Mouse (Mus musculus): ENCODE data around the gene Mcrs1. TPM values are rescaled to one million over a fixed set of nuclear protein-coding genes. Genes with fewer than 3 reads are reported as not detected.

Gene Mcrs1
- polyA plus RNA-seq, 1 experiment from 2014 or later = 131 TPM

DNA sequence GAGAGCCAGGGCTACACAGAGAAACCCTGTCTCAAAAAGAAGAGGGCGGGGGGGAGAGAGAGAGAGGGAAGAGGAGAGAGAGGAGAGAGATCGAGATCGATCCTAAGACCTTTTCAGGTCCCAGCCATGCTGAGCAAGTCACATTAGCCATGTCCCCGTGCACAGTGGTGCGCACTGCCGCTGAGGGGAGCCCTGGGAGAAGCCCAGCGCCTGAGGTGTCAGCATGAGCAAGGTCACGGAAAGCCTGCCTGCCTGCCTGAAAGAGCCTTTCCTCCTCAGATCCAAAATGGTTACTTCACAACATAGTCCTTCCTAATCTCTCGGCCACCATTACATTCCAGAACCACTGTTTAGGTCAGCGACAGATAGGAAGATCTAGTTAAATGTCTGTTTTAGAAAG is 57.4 kb downstream of the Mcrs1 start:
- no peaks in the 10 kb centered on the region for H3K27me3 ChIP-seq (ENCODE audit: control insufficient read depth, insufficient read depth, low read depth, low read length)

More for the DNA sequence above, 57.4 kb downstream of the Mcrs1 start:
- WGBS = 76% methylated on average over 10 of the region's 10 CpGs
- H3K4me2 ChIP-seq (ENCODE audit: low read depth, low read length) = no peak overlapping the region
- no peak overlapping the region for H3K9ac ChIP-seq (ENCODE audit: low read length)
- peaks cover 13% of the 10 kb centered on the region; the same call in 1 of the 2 replicates for H3K36me3 ChIP-seq (ENCODE audit: control insufficient read depth, insufficient read depth, low read length)
- H3K27ac ChIP-seq (ENCODE audit: low read length) = no peak overlapping the region
- H3K9me3 ChIP-seq (ENCODE audit: control insufficient read depth, low read length) = no peaks in the 10 kb centered on the region
- H3K4me1 ChIP-seq (replicated peaks; ENCODE audit: control insufficient read depth, insufficient read depth, low read length) = no peaks in the 10 kb centered on the region
- no peak for ATAC-seq (ENCODE audit: low read depth)
- no peak overlapping the region for H3K4me3 ChIP-seq (ENCODE audit: low read length)

Other genes starting within 250 kb of the Mcrs1 start
- gene Tuba1c, start 222.1 kb downstream of the Mcrs1 start, polyA plus RNA-seq (2015; fragmentation: Nextera tagmentation; extraction: Ambion mirVana) = 226 and 230 TPM in 2 replicates
- gene Prph, start 196.8 kb downstream of the Mcrs1 start, polyA plus RNA-seq (2015; fragmentation: Nextera tagmentation; extraction: Ambion mirVana) = 3.9 and 4.5 TPM in 2 replicates
- 39.5 and 41.1 TPM in 2 replicates for gene Troap, start 177.4 kb downstream of the Mcrs1 start, polyA plus RNA-seq (2015; fragmentation: Nextera tagmentation; extraction: Ambion mirVana)
- gene C1ql4, start 164.1 kb downstream of the Mcrs1 start, polyA plus RNA-seq (2015; fragmentation: Nextera tagmentation; extraction: Ambion mirVana) = not detected in 2 replicates
- 1.6 and 2.4 TPM in 2 replicates for gene Dnajc22, start 158.8 kb downstream of the Mcrs1 start, polyA plus RNA-seq (2015; fragmentation: Nextera tagmentation; extraction: Ambion mirVana)
- 27.1 and 30.1 TPM in 2 replicates for gene Spats2, start 126.0 kb downstream of the Mcrs1 start, polyA plus RNA-seq (2015; fragmentation: Nextera tagmentation; extraction: Ambion mirVana)
- 0.69 and 0.82 TPM in 2 replicates for gene Kcnh3, start 27.1 kb downstream of the Mcrs1 start, polyA plus RNA-seq (2015; fragmentation: Nextera tagmentation; extraction: Ambion mirVana)
- 54.0 and 55.1 TPM in 2 replicates for gene Prpf40b, start 43.1 kb upstream of the Mcrs1 start, polyA plus RNA-seq (2015; fragmentation: Nextera tagmentation; extraction: Ambion mirVana)
- gene Fam186b, start 43.9 kb upstream of the Mcrs1 start, polyA plus RNA-seq (2015; fragmentation: Nextera tagmentation; extraction: Ambion mirVana) = 0.15 and 0.23 TPM in 2 replicates
- gene Fmnl3, start 118.5 kb upstream of the Mcrs1 start, polyA plus RNA-seq (2015; fragmentation: Nextera tagmentation; extraction: Ambion mirVana) = 29.1 and 29.3 TPM in 2 replicates
- 459 and 464 TPM in 2 replicates for gene Tmbim6, start 140.9 kb upstream of the Mcrs1 start, polyA plus RNA-seq (2015; fragmentation: Nextera tagmentation; extraction: Ambion mirVana)
- 7.5 and 9.5 TPM in 2 replicates for gene Nckap5l, start 205.8 kb upstream of the Mcrs1 start, polyA plus RNA-seq (2015; fragmentation: Nextera tagmentation; extraction: Ambion mirVana)
- gene Bcdin3d, start 222.8 kb upstream of the Mcrs1 start, polyA plus RNA-seq (2015; fragmentation: Nextera tagmentation; extraction: Ambion mirVana) = 13.4 and 13.7 TPM in 2 replicates

Measured in lung, embryonic 16.5 days (tissue).